Mouse (Mus musculus): ENCODE data around the gene Apopt1. TPM values are rescaled to one million over a fixed set of nuclear protein-coding genes. Genes with fewer than 3 reads are reported as not detected.

The Apopt1 gene
- polyA plus RNA-seq, 1 experiment from 2014 or later = 50.8 TPM

DNA sequence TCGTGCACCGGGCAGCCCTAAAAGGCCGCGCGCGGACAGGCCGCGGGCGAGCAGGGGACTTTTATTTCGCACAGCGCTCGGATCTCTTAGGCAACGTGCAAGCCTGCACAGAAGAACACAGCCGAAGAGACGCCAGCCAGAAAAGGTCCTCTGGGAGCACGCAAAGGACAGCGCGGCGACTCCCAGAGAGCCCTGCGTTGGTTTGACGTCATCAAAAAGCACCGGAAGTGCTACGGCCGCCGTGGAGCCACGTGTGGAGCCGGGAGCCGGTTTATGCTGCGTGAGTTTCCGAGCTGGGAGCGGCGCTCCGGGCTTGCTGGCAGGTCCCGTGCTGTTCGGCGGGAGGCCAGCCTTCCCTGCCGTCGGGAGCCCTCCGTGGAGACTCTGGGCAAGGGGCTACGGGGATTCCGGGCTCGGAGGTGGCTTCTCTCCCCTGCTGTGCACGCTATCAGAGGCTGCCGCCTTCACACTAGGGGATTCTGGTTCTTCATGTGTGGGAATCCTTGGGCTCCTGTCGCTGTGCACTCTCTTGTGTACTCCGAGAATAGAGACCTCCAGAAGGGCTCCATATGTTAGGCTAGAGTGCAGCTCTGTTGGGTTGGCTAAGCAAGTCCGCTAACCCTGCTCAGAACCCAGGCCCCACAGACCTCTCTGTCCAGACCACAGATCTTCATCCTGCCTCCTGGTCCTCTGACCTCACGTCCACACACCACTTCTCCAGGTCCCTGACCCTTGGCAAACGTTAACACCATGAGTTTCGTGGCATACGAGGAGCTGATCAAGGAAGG lies 35.0 kb upstream of the Apopt1 start, which contains the start of gene Trmt61a:
Gene Trmt61a, plus strand, starts transcription at position 224 of the 788 bp plus-strand sequence.
- peak within 1 kb of the TSS; percentile 96 for H3K27ac ChIP-seq (ENCODE audit: low read depth, low read length)
- H3K4me1 ChIP-seq (ENCODE audit: control insufficient read depth, insufficient read depth, low read length) = peaks cover 13% of the 10 kb centered on the region
- H3K9me3 ChIP-seq (replicated peaks; ENCODE audit: control insufficient read depth, low read length) = no peaks in the 10 kb centered on the region
- H3K4me2 ChIP-seq (ENCODE audit: low read length) = peak within 1 kb of the TSS; percentile 94
- H3K36me3 ChIP-seq (ENCODE audit: control insufficient read depth, insufficient read depth, low read length) = peaks cover 18% of the 10 kb centered on the region
- ATAC-seq (peak; percentile 93), DNase-seq (ENCODE audit: low spot score) (peak; percentile 97)
- peak within 1 kb of the TSS; percentile 66 for H3K4me3 ChIP-seq (ENCODE audit: low read depth, low read length)
- peak within 1 kb of the TSS; percentile 83 for H3K9ac ChIP-seq (ENCODE audit: low read length)
- under 1% methylated on average over 50 of the region's 51 CpGs for WGBS
- H3K27me3 ChIP-seq (replicated peaks; ENCODE audit: control insufficient read depth, insufficient read depth, low read length) = no peaks in the 10 kb centered on the region

DNA sequence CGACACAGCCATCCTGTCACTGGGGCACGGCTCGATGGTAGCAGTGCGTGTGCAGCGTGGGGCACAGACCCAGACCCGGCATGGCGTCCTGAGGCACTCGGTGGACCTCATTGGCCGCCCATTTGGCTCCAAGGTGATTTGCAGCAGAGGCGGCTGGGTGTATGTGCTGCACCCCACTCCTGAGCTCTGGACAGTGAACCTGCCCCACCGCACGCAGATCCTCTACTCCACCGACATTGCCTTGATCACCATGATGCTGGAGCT lies 34.5 kb upstream of the Apopt1 start:
- H3K27me3 ChIP-seq (replicated peaks; ENCODE audit: control insufficient read depth, insufficient read depth, low read length) = no peaks in the 10 kb centered on the region
- peak overlapping the region; percentile 94 for H3K4me2 ChIP-seq (ENCODE audit: low read length)
- DNase-seq (ENCODE audit: low spot score) (no peak), ATAC-seq (no peak)
- peak overlapping the region; percentile 66 for H3K4me3 ChIP-seq (ENCODE audit: low read depth, low read length)
- no peak overlapping the region for H3K27ac ChIP-seq (ENCODE audit: low read depth, low read length)
- H3K9me3 ChIP-seq (replicated peaks; ENCODE audit: control insufficient read depth, low read length) = no peaks in the 10 kb centered on the region
- H3K36me3 ChIP-seq (ENCODE audit: control insufficient read depth, insufficient read depth, low read length) = peaks cover 18% of the 10 kb centered on the region
- peak overlapping the region; percentile 83 for H3K9ac ChIP-seq (ENCODE audit: low read length)
- H3K4me1 ChIP-seq (ENCODE audit: control insufficient read depth, insufficient read depth, low read length) = peaks cover 13% of the 10 kb centered on the region
- WGBS = 12% methylated on average over 13 of the region's 13 CpGs

DNA sequence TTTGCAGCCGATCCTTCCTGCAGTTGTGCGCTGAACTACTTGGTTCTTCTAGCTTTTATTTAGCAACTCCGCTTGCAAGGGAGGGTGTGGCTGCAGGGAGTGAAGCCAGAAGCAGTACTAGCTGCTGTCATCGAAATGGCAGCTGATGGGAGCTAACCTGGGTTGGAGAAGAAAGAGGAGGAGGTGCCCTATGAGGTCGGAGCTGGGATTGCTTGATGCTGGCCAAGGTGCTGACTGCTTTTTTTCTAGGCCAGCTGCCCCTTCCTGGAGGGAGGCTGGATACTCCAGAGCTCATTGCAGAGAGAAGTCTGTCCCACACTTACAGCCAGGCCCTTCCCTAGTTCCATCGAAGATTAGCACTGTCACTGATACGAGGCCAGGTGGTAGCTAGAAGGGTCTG lies 34.1 kb upstream of the Apopt1 start:
- DNase-seq (ENCODE audit: low spot score) (no peak), ATAC-seq (no peak)
- H3K36me3 ChIP-seq (ENCODE audit: control insufficient read depth, insufficient read depth, low read length) = peaks cover 22% of the 10 kb centered on the region
- no peaks in the 10 kb centered on the region for H3K9me3 ChIP-seq (replicated peaks; ENCODE audit: control insufficient read depth, low read length)
- peak overlapping the region; percentile 83; the same call in 1 of the 2 replicates for H3K9ac ChIP-seq (ENCODE audit: low read length)
- peak overlapping the region; percentile 94 for H3K4me2 ChIP-seq (ENCODE audit: low read length)
- H3K27ac ChIP-seq (ENCODE audit: low read depth, low read length) = no peak overlapping the region
- no peaks in the 10 kb centered on the region for H3K27me3 ChIP-seq (replicated peaks; ENCODE audit: control insufficient read depth, insufficient read depth, low read length)
- WGBS = 63% methylated on average over 7 of the region's 7 CpGs
- peaks cover 13% of the 10 kb centered on the region for H3K4me1 ChIP-seq (ENCODE audit: control insufficient read depth, insufficient read depth, low read length)
- peak overlapping the region; percentile 66 for H3K4me3 ChIP-seq (ENCODE audit: low read depth, low read length)

DNA sequence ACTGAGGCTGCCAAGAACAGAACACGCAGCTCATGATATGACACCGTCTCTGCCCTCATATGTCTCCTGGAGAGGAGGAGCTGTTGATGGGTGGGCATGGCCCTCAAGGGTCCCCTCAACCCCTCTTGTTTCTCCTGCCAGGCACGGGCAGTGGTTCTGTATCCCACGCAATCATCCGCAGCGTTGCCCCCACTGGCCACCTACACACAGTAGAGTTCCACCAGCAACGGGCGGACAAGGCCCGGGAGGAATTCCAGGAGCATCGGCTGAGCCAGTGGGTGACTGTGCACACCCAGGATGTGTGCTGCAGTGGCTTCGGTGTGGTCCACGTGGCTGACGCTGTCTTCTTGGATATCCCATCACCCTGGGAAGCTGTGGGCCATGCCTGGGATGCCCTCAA lies 32.4 kb upstream of the Apopt1 start:
- 92% methylated on average over 13 of the region's 13 CpGs for WGBS
- Histone ChIP-seq H3K9me3 (replicated peaks; ENCODE audit: control insufficient read depth, low read length) (no peaks in the 10 kb centered on the region), H3K27me3 (replicated peaks; ENCODE audit: control insufficient read depth, insufficient read depth, low read length) (no peaks in the 10 kb centered on the region), H3K4me2 (ENCODE audit: low read length) (no peak overlapping the region), H3K4me3 (ENCODE audit: low read depth, low read length) (no peak overlapping the region), H3K27ac (ENCODE audit: low read depth, low read length) (no peak overlapping the region), H3K36me3 (ENCODE audit: control insufficient read depth, insufficient read depth, low read length) (peaks cover 24% of the 10 kb centered on the region), H3K9ac (ENCODE audit: low read length) (no peak overlapping the region), H3K4me1 (ENCODE audit: control insufficient read depth, insufficient read depth, low read length) (peaks cover 13% of the 10 kb centered on the region)
- no peak for ATAC-seq
- DNase-seq (ENCODE audit: low spot score) = no peak

DNA sequence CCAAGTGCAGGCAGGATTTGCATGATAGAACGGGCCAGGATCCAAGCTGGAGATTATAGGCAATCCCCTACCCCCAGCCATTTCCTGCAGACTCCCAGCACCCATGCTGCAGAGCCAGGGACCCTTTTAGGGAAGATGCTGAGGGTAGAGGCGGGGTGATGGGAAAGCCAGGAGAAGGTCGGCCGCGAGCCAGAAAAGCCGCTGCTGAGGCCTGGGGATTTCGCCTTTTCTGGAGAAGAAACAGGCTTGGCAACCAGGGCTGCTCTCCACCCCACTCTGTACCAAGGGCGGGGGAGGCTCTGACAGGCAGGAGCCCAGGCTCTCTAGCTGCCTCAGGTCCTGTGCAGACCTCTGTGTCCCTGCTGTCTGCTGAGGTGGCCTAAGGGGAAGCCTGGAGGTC lies 31.8 kb upstream of the Apopt1 start:
- Histone ChIP-seq H3K36me3 (ENCODE audit: control insufficient read depth, insufficient read depth, low read length) (peaks cover 24% of the 10 kb centered on the region), H3K9ac (ENCODE audit: low read length) (no peak overlapping the region), H3K27me3 (replicated peaks; ENCODE audit: control insufficient read depth, insufficient read depth, low read length) (no peaks in the 10 kb centered on the region), H3K27ac (ENCODE audit: low read depth, low read length) (no peak overlapping the region), H3K9me3 (replicated peaks; ENCODE audit: control insufficient read depth, low read length) (no peaks in the 10 kb centered on the region), H3K4me3 (ENCODE audit: low read depth, low read length) (no peak overlapping the region), H3K4me2 (ENCODE audit: low read length) (no peak overlapping the region), H3K4me1 (ENCODE audit: control insufficient read depth, insufficient read depth, low read length) (peaks cover 13% of the 10 kb centered on the region)
- 84% methylated on average over 8 of the region's 8 CpGs for WGBS
- no peak for ATAC-seq
- no peak for DNase-seq (ENCODE audit: low spot score)

DNA sequence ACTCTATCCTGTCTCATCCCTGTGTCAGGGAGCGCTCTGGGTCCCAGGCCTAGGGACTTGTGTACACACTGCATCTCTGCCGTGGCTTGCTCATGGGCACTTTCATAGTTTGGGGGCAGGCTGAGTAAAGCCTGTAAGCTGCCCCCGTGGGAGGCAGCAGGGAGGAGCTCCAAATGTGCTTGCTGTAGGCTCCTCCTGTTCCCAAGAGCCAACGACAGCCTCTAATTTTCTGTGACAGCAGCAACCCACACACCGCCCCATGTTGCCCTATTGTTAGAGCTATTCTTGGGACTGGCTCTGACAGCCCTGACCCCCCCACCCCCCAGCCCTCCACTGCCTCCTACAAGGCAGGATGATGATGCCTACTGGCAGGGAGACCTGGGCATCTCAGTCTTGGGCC lies 31.1 kb upstream of the Apopt1 start:
- Histone ChIP-seq H3K4me1 (ENCODE audit: control insufficient read depth, insufficient read depth, low read length) (peaks cover 17% of the 10 kb centered on the region), H3K27ac (ENCODE audit: low read depth, low read length) (no peak overlapping the region), H3K9ac (ENCODE audit: low read length) (no peak overlapping the region), H3K27me3 (replicated peaks; ENCODE audit: control insufficient read depth, insufficient read depth, low read length) (no peaks in the 10 kb centered on the region), H3K4me3 (ENCODE audit: low read depth, low read length) (no peak overlapping the region), H3K4me2 (ENCODE audit: low read length) (no peak overlapping the region), H3K36me3 (ENCODE audit: control insufficient read depth, insufficient read depth, low read length) (peaks cover 24% of the 10 kb centered on the region), H3K9me3 (replicated peaks; ENCODE audit: control insufficient read depth, low read length) (no peaks in the 10 kb centered on the region)
- no peak for ATAC-seq
- DNase-seq (ENCODE audit: low spot score) = no peak
- 85% methylated on average over 5 of the region's 5 CpGs for WGBS

DNA sequence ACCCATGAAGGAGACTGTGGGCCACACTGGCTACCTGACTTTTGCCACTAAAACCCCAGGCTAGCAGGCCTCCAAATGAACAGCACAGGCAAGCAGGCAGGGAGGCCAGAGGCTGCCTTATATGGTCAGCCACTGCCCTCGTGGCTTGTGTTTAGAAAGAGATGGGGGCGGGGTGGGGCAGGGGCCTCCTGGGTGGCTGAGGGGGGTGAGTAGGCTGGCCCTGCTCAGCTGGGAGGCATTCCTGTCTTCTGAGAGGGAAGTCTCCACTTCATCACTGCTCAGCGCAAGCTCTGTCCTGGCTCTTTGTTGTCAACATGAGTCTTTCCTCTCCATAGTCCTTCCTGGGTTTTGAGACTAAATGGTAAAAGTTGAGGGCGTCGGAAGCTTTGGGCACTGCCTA lies 30.3 kb upstream of the Apopt1 start:
- H3K4me1 ChIP-seq (ENCODE audit: control insufficient read depth, insufficient read depth, low read length) = peaks cover 18% of the 10 kb centered on the region
- H3K27me3 ChIP-seq (replicated peaks; ENCODE audit: control insufficient read depth, insufficient read depth, low read length) = no peaks in the 10 kb centered on the region
- no peak overlapping the region for H3K4me3 ChIP-seq (ENCODE audit: low read depth, low read length)
- H3K4me2 ChIP-seq (ENCODE audit: low read length) = no peak overlapping the region
- DNase-seq (ENCODE audit: low spot score) = no peak
- WGBS = 67% methylated on average over 5 of the region's 5 CpGs
- H3K27ac ChIP-seq (ENCODE audit: low read depth, low read length) = no peak overlapping the region
- no peaks in the 10 kb centered on the region for H3K9me3 ChIP-seq (replicated peaks; ENCODE audit: control insufficient read depth, low read length)
- no peak overlapping the region for H3K9ac ChIP-seq (ENCODE audit: low read length)
- peaks cover 24% of the 10 kb centered on the region for H3K36me3 ChIP-seq (ENCODE audit: control insufficient read depth, insufficient read depth, low read length)
- ATAC-seq = no peak

DNA sequence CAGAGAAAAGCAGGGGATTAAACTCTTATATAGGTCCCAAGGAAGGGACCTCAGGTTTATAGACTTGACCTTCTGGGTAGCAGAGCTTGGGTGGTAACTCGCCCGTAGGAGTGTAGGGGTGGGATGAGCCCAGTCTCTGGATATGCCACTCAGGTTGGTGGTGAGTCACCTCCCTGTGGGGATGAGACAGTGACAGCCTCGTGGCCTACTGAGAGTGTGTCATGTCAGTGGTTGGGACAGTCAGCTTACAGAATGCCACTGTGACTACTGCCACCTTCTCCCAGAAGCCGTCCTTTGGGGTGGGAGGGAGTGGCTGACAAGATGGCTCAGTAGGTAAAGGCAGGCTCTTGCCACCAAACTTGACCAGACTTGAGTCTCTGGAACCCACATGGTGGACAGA lies 26.7 kb upstream of the Apopt1 start:
- Histone ChIP-seq H3K4me2 (ENCODE audit: low read length) (no peak overlapping the region), H3K27me3 (replicated peaks; ENCODE audit: control insufficient read depth, insufficient read depth, low read length) (no peaks in the 10 kb centered on the region), H3K4me1 (ENCODE audit: control insufficient read depth, insufficient read depth, low read length) (peaks cover 20% of the 10 kb centered on the region), H3K9me3 (replicated peaks; ENCODE audit: control insufficient read depth, low read length) (no peaks in the 10 kb centered on the region), H3K27ac (ENCODE audit: low read depth, low read length) (no peak overlapping the region), H3K36me3 (ENCODE audit: control insufficient read depth, insufficient read depth, low read length) (peaks cover 19% of the 10 kb centered on the region), H3K4me3 (ENCODE audit: low read depth, low read length) (no peak overlapping the region), H3K9ac (ENCODE audit: low read length) (no peak overlapping the region)
- WGBS = 87% methylated on average over 4 of the region's 4 CpGs
- ATAC-seq (no peak), DNase-seq (ENCODE audit: low spot score) (no peak)

DNA sequence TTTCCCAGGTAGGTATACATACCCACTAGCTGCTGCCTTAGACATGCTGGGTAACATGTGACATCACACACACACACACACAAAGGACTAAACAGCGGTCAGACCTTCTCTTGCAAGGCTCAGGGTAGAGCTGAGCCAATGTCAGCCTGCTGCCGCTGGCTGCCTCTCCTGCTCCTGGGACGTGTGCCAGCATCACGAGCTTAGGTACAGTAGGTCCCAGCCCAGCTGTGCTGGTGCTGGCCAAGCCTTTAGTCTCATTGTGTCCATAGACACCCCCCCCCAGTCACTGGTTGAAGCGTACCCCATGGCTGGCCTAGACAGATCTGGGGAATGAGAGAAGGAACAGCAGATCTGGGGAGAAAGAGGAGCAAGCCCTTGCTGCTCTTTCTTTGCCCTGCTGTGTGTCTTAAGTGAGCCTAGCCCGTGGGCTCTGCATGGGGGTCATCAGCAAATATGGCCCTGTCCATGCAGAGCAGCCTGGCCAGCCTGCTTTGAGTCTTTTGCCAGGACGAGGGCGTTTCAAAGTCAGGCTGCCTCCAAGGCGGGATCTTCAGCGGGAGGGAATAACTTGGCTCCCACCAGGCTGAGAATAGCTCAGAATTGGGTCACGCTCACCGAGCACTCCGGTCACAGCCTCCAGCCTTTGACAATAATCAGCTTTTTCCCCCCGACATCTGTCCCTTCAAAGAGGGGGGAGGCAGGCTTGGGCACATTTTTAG lies 25.6 kb upstream of the Apopt1 start:
- peaks cover 28% of the 10 kb centered on the region for H3K4me1 ChIP-seq (ENCODE audit: control insufficient read depth, insufficient read depth, low read length)
- 7% methylated on average over 14 of the region's 14 CpGs for WGBS
- DNase-seq (ENCODE audit: low spot score) = peak; percentile 81
- no peaks in the 10 kb centered on the region for H3K9me3 ChIP-seq (replicated peaks; ENCODE audit: control insufficient read depth, low read length)
- H3K4me3 ChIP-seq (ENCODE audit: low read depth, low read length) = no peak overlapping the region
- peak overlapping the region; percentile 38; the same call in 1 of the 2 replicates for H3K9ac ChIP-seq (ENCODE audit: low read length)
- no peaks in the 10 kb centered on the region for H3K27me3 ChIP-seq (replicated peaks; ENCODE audit: control insufficient read depth, insufficient read depth, low read length)
- peak overlapping the region; percentile 21; the same call in 1 of the 2 replicates for H3K4me2 ChIP-seq (ENCODE audit: low read length)
- ATAC-seq = peak; percentile 82
- H3K27ac ChIP-seq (ENCODE audit: low read depth, low read length) = peak overlapping the region; percentile 88
- peaks cover 12% of the 10 kb centered on the region for H3K36me3 ChIP-seq (ENCODE audit: control insufficient read depth, insufficient read depth, low read length)

Data from forebrain, embryonic 14.5 days (tissue).